Mouse (Mus musculus) kidney, adult 2 months (tissue): ENCODE measurements at regions not wholly inside any gene's neighbourhood (a gene's known extent, or its start where the extent isn't known, plus 50 kb on each side); places are given as distances from the start of the nearest gene placed in this dataset.

Experiments used
- CTCF ChIP-seq: fragments of 200-500 bp; conservative IDR thresholded peaks from 2 replicates; pipeline ENCODE4 v1.5.1; 2011; ENCODE audit warnings: low read depth, mild to moderate bottlenecking, control low read depth, low read length, moderate library complexity, mixed read lengths; ENCODE audit not compliant: insufficient read depth, insufficient read length
- POLR2A ChIP-seq: fragments of 200-500 bp; IDR thresholded peaks from one replicate; pipeline ENCODE4 v1.6.1; 2011; ENCODE audit warnings: low read depth, low read length, control low read depth

GRCm38 (mm10) chr16:55731003-55731402 lies 107.7 kb downstream of the Nfkbiz start:
- TF ChIP-seq CTCF (no peak), POLR2A (no peak)
